In the genomic region with DNA sequence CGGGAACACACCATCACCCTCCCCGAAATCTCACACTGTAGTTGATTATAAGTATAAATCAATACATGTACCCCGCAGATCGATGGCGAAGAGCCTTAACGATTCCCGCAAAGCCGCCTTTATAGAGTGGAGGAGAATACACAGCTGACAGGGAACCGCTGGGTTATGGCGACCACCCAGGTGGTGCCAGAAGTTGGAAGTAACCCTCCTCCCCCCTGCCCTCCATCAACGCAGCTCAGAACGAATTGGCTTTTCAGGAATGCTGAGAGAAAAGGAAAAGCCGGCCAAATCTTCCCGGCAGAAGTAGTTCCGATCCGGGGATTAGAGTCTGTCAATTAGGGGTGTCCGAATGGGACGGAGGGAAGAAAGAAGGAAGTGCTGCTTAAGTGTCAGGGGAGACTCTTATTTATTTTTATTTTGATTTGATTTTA, we compare ENCODE assay signal across 8 mouse cellular contexts.
DNase-seq lines count a peak whose midpoint lies in the region; ATAC-seq lines count a peak whose summit lies in the region.

No protein-coding gene starts in this region.

- no peaks in the 10 kb centered on the region; the same call in 1 of the 2 replicates for H3K27me3 ChIP-seq in embryonic facial prominence, embryonic 10.5 days (replicated peaks; ENCODE audit: low read depth, poor library complexity, severe bottlenecking)
- H3K27me3 ChIP-seq in hindbrain, embryonic 14.5 days (ENCODE audit: control insufficient read depth, insufficient read depth, low read length): peaks cover 18% of the 10 kb centered on the region
- H3K27me3 ChIP-seq in midbrain, embryonic 10.5 days (ENCODE audit: low read depth, poor library complexity, severe bottlenecking): peaks cover 68% of the 10 kb centered on the region

- H3K27ac ChIP-seq in embryonic facial prominence, embryonic 10.5 days (replicated peaks): peak overlapping the region; percentile 94
- H3K27ac ChIP-seq in hindbrain, embryonic 14.5 days: no peak overlapping the region
- peak overlapping the region; percentile 91 for H3K27ac ChIP-seq in midbrain, embryonic 10.5 days (replicated peaks)

- peak overlapping the region; percentile 65 for H3K4me3 ChIP-seq in embryonic facial prominence, embryonic 10.5 days
- H3K4me3 ChIP-seq in hindbrain, embryonic 14.5 days (replicated peaks; ENCODE audit: low read length): peak overlapping the region; percentile 47
- peak overlapping the region; percentile 67 for H3K4me3 ChIP-seq in midbrain, embryonic 10.5 days

- DNase-seq in layer of hippocampus, postnatal 14 days (ENCODE audit: low spot score in 2 of 2): peak; percentile 6 to 13
- no peak for DNase-seq in layer of hippocampus, adult 8-10 months (ENCODE audit: low spot score in 2 of 2)
- peak; percentile 80 for DNase-seq in embryonic facial prominence, embryonic 10.5 days (ENCODE audit: low spot score)
- DNase-seq in hindbrain, embryonic 14.5 days (ENCODE audit: low spot score): peak; percentile 70
- DNase-seq in midbrain, embryonic 10.5 days (ENCODE audit: low spot score): peak; percentile 76
- DNase-seq in spleen, postnatal 4 days (ENCODE audit: low spot score in 2 of 2): no peak
- DNase-seq in urinary bladder, adult 18-20 months (ENCODE audit: low spot score in 2 of 2): no peak
- no peak for DNase-seq in layer of hippocampus, adult 18-20 months (ENCODE audit: low spot score in 2 of 2)

- WGBS in embryonic facial prominence, embryonic 10.5 days: under 1% methylated on average over 18 of the region's 18 CpGs
- 1% methylated on average over 18 of the region's 18 CpGs for WGBS in hindbrain, embryonic 14.5 days
- WGBS in midbrain, embryonic 10.5 days: 1% methylated on average over 18 of the region's 18 CpGs

- no peaks in the 10 kb centered on the region for H3K9me3 ChIP-seq in embryonic facial prominence, embryonic 10.5 days
- no peaks in the 10 kb centered on the region for H3K9me3 ChIP-seq in hindbrain, embryonic 14.5 days (ENCODE audit: control insufficient read depth, low read length)
- H3K9me3 ChIP-seq in midbrain, embryonic 10.5 days (replicated peaks): no peaks in the 10 kb centered on the region

- peak; percentile 48; the same call in 1 of the 2 replicates for ATAC-seq in hindbrain, embryonic 14.5 days (ENCODE audit: low FRiP score)

- H3K4me1 ChIP-seq in embryonic facial prominence, embryonic 10.5 days: peaks cover 47% of the 10 kb centered on the region
- peaks cover 10% of the 10 kb centered on the region for H3K4me1 ChIP-seq in hindbrain, embryonic 14.5 days (replicated peaks; ENCODE audit: control insufficient read depth, insufficient read depth, low read length)
- H3K4me1 ChIP-seq in midbrain, embryonic 10.5 days: peaks cover 24% of the 10 kb centered on the region

- peak overlapping the region; percentile 96 for H3K4me2 ChIP-seq in hindbrain, embryonic 14.5 days (replicated peaks)

- H3K36me3 ChIP-seq in embryonic facial prominence, embryonic 10.5 days (replicated peaks): no peaks in the 10 kb centered on the region
- no peaks in the 10 kb centered on the region for H3K36me3 ChIP-seq in hindbrain, embryonic 14.5 days (replicated peaks; ENCODE audit: control insufficient read depth, insufficient read depth)
- no peaks in the 10 kb centered on the region for H3K36me3 ChIP-seq in midbrain, embryonic 10.5 days

- peak overlapping the region; percentile 56; the same call in 1 of the 2 replicates for H3K9ac ChIP-seq in hindbrain, embryonic 14.5 days

Comparison
In these comparisons a context has a peak if more than half of its experiments do, and no peak if none do; other contexts are left out.
1. DNase-seq: peak in layer of hippocampus, postnatal 14 days (2 of 2), embryonic facial prominence, embryonic 10.5 days (single experiment), hindbrain, embryonic 14.5 days (single experiment) and midbrain, embryonic 10.5 days (single experiment); none in layer of hippocampus, adult 8-10 months (0 of 2), spleen, postnatal 4 days (0 of 2), urinary bladder, adult 18-20 months (0 of 2) and layer of hippocampus, adult 18-20 months (0 of 2).
2. Peak in every context shown above with its lines, with median percentiles within 50 percentile points of each other: H3K4me3 ChIP-seq.